Mouse (Mus musculus): ENCODE data around the gene Fam205c.

Gene Fam205c

DNA sequence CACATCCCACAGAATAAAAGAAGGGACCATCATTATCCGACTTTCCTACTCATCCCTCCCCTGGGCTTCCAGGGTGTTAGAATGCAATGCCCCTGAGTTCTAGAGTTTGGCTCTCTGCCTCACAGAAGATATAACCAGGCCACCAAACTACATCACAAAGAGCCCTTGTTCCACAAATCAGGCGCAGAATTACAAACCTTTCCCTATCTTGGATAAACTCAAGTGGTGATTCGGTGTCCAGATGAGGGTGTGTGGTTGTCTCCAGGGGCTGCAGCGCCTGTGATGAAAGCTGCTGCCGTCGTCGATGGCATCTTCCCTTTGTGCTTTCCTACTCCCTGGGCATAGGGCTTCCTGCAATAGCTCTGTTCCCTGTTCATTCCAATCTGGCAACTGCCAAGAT, at the start of gene Fam205c:
TSS of gene Fam205c (minus strand) at position 101 of the 400 bp plus-strand sequence.
- DNase-seq (ENCODE audit: low read depth, low spot score): no peak

DNA sequence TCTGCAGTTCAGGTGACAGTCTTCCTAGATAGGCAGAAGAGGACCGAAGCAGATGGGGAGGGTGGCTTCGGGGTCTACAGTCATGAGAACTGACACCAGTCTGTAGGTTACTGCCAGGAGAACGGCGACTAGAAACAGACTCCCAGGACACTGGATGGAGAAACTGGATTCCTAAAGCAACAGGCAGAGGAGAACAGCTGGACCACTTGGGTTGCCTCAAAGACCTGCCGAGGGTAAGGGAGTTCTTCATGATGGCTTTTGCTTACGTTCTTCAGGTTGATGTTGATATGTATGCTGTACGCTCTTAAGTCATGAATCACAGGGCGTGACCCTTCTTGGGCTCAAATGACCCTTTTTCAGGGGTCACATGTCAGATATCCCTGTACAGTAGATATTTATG, 48.4 kb upstream of the Fam205c start:
- DNase-seq (ENCODE audit: low read depth, low spot score): no peak

DNA sequence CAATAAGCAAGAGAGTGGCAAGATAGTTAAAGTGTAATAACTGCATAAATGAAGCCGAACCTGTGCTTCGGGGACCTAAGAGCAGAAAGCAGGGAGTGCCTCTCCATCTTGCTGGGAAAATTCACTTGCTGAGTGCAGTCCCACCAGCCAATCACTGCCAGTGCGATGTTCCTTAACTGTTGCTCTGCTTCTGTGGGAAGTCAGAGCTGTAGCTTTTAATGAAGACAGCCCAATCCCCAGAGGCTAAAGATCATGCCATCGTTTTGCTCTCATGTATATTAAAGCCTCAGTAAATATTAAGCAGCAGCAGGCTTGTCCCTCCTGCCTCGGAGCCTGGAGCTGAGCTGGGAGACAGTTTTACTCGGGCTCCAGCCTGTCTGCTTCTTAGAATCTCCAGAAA, 48.0 kb upstream of the Fam205c start:
- DNase-seq (ENCODE audit: low read depth, low spot score): no peak

DNA sequence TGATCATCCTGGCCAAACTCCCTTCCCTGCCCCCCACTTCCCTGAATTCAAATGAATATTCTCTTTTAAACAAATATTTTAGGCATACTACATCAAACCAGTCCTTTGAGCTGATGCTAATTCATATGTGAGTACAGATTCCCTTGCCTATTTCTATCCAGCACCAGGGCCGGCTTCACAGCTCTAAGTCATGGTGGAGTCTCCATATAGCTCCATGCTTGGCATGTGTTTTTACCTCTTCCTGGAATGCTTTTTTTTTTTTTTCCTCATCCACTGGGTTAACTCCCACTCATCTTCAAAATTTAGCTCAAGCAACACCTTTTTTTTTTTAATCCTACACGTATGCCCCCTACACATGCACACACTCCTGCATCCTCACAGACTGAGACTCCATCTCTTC, 47.5 kb upstream of the Fam205c start:
- DNase-seq (ENCODE audit: low read depth, low spot score): no peak

DNA sequence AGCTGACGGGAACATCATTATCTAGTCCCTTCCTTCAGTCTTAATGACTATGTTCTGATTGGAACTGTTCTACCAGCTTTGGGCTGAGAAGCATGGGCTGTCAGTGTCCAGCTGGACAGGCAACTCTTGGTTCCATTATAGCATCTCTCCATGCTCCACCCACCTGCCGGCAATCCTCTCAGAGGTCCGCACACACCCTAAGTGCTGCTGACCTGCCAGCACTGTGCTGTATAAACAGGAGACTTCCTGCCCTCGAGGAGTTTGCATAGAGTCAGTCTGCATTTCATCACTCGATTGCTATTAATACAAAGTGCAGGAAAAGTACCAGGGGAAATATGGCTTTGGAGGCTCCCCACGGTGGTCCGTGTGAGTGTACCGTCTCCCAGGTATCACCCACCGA, 46.7 kb upstream of the Fam205c start:
- no peak for DNase-seq (ENCODE audit: low read depth, low spot score)

DNA sequence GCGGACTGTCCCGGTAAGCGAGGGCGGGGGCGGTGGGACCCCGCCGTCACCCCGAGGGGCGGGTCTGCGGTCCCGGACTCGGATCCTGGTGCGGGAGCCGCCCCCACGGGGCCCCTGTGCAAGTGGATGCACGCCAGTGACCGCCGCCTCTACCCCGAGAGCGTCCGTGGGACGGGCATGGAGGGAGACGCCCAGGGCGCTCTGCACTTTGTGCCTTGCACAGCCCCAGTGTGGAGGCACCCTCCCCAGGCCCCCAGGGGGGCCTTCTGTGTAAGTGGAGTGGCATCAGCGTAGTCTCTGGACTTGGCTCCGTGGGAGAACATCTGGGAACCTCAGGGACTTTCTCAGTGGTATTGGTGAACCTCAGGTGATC, 43.4 kb upstream of the Fam205c start:
- DNase-seq (ENCODE audit: low read depth, low spot score): peak; percentile 13

DNA sequence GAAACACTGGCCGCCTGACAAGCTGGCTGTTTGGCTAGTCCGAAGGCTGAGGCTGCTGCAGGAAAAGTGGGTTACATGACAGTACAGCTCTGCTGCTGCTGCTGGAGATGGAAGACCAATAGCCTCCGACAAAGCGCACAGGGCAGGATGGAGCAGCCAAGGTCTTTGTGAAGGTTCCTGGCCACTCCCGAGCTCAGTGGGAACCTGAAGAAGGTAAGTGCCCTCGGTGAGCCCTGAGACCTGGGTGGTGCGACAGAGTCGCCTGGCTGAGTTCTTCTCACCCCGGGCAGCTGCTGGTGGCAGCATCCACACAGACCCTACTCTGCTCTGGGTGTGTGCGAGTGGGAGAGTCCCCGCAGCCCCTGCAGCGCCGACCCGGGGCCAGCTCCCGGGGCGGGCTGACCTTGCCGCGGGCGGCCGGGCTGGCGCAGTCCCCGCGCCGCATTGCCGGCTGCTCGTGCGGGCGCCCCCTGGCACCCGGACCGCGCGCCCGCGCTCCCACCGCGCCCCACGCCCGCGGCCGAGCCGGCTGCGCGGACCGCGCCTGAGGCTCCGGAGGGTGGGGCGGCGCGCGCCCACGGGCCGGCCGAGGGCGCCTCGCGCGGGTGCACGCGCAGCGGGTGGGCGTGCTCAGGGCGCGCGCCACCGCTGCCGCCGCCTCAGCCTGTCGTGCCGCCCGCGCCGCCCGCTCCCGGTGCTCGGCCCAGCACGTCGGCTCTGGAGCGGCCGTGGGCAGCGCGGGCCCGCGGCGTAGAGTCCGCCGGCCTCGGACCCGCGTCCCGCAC, 42.8 kb upstream of the Fam205c start, which contains the start of gene Phf24:
TSS of gene Phf24 (plus strand) at position 44 of the 785 bp plus-strand sequence.
- DNase-seq (ENCODE audit: low read depth, low spot score): peak; percentile 40

DNA sequence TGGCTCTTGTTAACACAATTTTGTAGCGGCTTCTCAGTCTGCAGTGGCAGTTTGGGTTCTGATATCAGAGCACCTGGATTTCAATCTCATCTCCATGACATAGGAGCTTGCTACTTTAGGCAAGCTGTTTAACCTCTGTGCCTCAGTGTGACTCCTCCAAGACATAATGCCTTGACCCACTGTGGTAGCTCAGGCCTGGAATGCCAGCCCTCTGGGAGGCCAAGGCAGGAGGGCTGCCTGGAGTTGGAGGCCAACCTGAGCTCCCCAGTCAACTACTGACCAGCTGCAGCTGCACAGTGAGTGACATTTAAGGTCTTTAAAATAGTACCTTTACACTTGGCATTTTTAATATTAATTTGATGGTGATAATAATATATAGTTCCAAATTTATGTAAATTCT, 41.9 kb upstream of the Fam205c start:
- no peak for DNase-seq (ENCODE audit: low read depth, low spot score)

DNA sequence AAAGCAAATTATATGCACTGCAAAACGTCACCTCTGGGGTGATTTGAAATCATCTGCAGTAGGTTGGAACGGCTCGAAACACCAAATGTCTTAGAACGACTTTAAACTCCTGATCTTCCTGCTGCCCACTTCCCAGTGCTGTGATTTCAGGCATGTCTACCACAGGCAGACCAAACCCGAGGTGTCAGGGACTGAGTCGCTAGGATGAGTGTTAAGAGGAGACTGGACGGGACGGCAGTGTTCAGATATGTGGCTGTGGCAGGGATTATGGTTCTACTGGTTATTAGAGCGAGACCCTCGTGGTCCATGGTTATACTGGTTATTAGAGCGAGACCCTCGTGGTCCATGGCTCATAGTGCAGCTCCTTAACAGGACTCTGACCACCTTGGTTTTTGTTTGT, 41.3 kb upstream of the Fam205c start:
- DNase-seq (ENCODE audit: low read depth, low spot score): no peak

DNA sequence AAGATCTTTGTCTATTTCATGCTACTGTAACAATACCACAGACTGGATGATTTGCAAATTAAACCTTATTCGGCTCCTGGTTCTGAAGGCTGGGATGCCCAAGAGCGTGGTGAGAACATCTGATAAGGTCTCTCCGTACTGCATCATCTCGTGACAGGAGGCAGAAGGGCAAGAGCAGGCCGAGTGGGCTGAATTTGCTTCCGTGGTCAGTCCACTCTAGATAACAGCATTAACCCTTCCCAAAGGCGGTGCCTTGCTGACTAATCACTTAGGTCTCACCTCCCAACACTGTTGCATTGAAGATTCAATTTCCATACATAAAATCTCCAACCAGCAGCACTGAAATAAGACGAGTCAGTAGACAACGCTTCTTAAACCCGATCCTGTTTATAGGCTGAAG, 39.4 kb upstream of the Fam205c start:
- DNase-seq (ENCODE audit: low read depth, low spot score): no peak

DNA sequence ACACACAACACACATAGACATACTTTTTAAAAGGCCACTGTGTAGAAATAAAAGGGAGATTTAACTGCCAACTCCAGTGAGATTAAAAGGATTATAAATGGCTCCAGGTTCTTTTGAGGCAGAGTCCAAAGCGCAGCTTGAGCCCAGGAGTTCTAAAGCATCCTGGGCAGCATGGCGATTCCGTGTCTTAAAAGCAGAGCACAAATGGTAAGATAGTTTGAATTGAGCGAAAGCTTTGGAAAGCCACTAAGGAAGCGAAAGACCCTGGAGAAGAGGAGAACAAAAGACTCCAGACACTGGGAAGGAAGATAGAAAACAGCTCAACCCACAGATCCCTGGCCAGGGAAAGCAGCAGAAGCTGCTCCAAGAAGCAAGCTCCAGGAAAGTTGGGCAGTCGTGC, 30.9 kb upstream of the Fam205c start:
- DNase-seq (ENCODE audit: low read depth, low spot score): no peak

DNA sequence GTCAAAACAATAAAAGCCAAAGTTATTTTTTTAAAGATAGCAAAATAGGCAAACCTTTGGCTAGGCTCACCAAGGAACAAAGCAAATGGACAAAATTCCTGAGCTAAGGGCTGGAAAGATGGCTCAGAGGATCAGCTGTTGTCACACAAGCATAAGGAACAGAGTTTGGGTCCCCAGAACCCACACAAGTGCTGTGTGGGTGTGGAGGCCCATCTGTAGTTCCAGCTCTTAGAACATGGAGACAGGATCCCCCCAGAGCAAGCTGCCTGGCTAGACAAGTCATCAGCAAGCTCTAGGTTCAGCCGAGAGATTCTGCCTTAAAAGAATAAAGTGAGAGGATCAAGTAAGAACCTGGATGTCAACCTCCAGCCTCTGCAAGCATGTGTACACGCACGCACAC, 30.5 kb upstream of the Fam205c start:
- no peak for DNase-seq (ENCODE audit: low read depth, low spot score)

DNA sequence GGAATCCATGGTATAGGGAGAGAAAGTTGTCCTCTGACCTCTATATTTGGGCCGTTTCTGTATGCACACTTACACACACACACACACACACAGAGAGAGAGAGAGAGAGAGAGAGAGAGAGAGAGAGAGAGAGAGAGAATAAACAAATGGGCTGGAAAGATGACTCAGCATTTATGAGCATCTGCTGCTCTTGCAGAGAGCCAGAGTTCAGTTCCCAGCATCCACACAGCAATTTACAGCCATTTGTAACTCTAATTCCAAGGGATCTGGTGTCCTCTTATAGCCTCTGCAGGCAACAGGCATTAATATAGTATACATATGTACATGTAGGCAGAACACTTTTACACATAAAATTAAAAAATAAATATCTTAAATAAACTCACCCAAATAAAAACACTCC, 29.9 kb upstream of the Fam205c start:
- DNase-seq (ENCODE audit: low read depth, low spot score): no peak

DNA sequence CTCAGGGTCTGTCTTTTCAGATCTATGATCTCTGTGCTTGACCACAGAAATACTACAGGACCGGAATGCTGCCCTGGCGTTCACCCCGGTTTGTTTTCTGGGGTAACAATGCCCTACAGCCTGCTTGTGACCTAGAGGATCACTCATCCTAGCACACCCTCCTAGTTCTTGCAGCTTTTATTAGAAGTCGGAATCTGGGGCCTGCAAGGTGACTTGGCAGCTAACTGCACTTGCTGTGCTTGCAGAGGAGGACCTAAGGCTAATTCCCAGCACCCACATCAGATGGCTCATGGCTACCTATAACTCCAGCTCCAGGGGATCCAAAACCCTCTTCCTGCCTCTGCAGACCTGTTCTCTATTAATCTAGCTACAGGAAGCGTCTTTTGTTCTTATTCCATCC, 28.7 kb upstream of the Fam205c start:
- DNase-seq (ENCODE audit: low read depth, low spot score): no peak

DNA sequence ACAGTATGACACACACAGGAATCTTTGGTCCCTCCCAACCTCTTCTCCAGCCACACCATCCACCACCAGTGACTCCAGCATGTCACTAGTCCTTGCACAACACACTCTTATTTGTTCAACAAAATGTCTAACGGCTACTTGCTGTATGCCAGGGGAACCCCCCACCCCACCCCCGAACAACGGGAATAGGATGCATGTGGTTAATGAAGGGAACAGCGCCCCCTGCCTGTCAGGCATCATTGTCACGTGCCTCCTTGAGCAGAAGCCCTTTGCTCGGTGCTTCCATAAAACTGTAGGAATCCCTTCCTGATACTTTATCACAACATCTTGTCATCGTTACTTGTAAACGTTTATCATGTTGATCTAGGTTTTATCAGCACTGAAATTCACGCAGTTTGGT, 28.1 kb upstream of the Fam205c start:
- DNase-seq (ENCODE audit: low read depth, low spot score): peak; percentile 27

DNA sequence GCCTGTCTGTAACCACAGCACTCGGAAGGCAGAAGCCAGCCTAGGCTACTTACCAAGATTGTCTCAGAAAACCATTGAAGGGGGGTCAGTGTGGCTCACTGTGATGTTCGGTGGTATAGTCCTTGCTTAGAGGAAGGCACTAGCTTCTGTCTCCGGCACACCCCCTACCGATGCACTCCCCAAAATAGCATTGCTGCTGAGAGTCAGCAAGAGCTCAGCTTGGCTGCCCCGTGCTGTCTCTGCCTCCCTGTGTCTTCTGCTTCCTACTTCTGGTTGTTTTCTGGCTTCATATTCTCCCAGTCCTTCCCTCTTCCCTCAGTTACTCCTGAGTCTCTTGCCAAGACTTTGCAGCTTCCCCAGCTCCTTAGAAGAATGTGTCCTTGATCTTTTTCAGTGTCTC, 26.8 kb upstream of the Fam205c start:
- DNase-seq (ENCODE audit: low read depth, low spot score): no peak

DNA sequence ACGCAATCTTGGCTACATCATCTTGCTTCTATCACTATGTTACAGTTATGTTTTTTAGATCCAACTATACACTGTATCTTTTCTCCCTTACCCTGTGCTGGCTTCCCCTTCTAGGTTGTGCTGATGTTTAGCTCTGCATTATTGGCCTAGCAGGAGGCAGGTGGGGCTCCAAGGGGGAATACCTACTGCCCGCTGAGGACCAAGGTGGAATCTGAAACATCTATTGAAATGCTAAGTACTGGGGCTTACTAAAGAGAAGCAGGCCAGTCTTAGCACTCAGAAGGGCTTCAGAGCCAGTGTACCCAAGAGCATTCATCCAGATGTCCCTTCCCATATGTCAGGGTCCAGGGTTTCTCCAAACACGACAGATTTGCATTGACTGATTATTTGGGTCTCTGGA, 24.9 kb upstream of the Fam205c start:
- DNase-seq (ENCODE audit: low read depth, low spot score): no peak

DNA sequence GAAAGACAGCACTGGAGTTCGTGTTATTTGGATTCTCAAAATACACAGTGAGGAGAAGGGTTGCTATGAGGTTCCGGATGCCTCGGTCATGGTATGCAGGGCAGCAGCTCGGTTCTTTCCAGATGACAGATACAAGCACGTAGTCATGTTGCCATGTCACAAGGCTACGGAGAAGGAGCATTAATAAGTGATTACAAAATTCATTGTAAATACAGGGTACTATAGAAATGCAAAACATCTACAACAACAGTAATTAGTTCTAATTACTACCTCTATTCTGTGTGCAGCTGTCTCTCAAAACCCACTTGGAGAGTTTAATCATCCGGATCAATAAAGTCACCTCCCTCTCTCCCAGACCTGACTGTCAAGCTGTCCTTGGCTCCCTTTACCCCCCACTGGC, 21.1 kb upstream of the Fam205c start:
- DNase-seq (ENCODE audit: low read depth, low spot score): no peak

DNA sequence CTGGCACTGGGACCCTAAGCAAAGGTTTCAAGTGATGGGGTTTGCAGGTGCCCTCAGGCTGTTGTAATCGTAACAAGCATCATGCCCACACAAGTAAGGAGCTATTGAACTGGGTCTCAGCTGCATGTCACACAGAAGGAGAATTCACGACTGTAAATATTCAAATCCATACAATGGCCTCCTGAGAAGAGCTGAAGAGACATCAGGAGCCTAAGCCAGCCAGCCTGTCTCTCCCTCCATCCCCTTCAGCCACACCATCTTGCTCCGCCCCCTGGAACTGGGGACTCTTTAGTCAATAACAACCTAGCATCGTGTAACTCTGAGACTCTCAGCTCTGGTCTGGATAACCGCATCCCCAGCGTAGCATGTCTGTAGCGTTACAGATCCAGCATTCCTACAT, 17.1 kb upstream of the Fam205c start:
- DNase-seq (ENCODE audit: low read depth, low spot score): no peak

DNA sequence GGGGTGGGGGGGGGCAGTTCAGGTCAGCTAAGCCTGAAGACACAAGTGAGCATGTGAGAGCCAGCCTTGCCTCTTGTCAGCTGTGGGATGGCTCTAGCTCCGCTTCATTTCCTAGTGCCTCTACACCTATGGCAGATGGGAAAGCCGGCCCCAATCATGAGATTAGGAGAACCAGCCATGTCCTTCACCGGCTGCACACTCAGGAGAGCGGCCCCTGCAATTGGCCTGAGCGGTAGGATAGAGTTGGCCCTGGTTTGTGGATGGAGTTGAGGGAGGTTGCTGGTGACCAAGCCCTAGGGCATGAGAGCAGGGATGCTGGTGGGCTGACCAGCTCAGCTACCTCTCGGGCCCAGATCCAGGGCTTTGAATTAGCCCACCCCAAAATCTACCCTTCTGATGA, 14.8 kb upstream of the Fam205c start:
- DNase-seq (ENCODE audit: low read depth, low spot score): no peak

DNA sequence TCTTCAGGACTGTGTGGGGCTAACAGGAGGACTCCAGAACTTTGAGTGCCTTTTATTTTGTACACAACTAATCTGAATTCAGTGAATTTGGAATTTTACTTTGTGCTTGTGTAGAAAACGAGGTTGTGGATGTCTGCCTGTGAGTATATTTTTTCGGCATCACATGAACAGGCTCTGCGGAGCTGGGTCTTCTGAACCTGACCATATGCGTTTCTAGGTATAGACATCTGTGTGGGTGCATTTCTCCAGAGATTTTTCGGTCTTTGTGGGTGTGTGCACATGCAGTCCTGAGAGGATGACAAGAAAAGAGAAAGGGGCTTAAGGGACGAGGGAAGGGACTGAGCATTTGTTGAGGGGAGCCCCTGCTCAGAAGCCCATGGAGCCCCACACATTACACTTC, 12.9 kb upstream of the Fam205c start:
- DNase-seq (ENCODE audit: low read depth, low spot score): no peak

DNA sequence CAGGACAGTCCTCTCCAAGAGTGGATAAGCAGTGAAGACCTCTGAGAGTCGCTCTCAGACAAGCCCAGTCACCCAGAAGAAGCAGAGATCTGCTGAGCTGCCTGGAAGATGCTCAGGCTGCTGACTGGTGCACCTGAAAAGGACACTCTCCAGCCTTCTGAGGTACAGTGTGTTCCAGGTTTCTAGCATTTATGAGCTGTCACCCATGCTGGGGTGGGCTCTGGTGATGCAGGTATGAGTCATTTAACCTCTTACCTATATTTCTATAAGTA, 6.6 kb upstream of the Fam205c start:
- DNase-seq (ENCODE audit: low read depth, low spot score): no peak

DNA sequence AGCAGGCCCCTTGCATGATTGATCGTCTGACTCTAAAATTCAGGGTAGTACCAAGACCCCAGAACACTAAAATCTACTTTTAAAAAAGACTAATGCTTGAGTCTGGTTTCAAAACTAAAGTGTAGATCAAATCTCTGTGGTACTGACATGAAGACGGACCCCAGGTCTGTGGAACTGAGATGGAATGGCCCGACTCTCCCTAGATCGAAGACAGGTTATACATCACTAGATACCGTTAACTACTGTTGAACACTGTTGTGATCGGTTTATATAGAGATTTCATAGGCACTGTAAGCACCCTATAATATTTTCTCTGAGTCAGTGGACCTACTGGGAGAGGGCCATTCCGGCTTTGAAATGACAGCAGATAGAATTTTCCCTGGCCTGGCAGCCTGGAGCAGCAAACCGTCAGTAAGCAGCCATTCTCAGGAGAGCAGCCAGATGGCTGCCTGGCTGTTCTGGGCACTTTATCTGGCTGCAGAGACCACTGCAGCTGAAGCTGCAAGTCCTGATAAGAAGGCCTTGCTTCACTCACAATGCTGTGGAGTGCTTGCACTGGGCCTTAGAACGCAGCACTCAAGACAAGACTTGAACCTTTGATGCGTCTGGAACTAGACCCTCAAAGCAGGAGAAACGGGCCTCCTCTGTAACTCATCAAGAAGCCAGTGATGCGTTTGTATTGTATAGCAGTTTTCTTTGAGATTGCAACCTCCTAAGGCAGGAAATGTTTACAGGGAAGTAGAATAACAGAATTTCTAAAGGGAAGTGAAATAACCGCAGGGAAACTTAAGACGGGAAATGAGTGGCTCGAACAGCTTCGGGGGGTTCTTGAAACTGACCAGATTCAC, 6.0 kb upstream of the Fam205c start:
- no peak for DNase-seq (ENCODE audit: low read depth, low spot score)

All from mesoderm, embryonic 11.5 days (tissue).